Mouse (Mus musculus): ENCODE results near the gene Sycn. TPM values are rescaled to one million over a fixed set of nuclear protein-coding genes. Genes with fewer than 3 reads are reported as not detected.

The Sycn gene
- polyA plus RNA-seq, 1 experiment from 2014 or later: not detected

GRCm38 (mm10) chr7:28579826-28580225 lies 39.1 kb downstream of the Sycn start:
- Histone ChIP-seq H3K9ac (replicated peaks; ENCODE audit: low read length) (no peak overlapping the region), H3K27me3 (ENCODE audit: control insufficient read depth, insufficient read depth, low read length) (no peaks in the 10 kb centered on the region), H3K36me3 (replicated peaks; ENCODE audit: control insufficient read depth, insufficient read depth, low read depth, low read length) (no peaks in the 10 kb centered on the region), H3K27ac (replicated peaks; ENCODE audit: low read depth, low read length) (no peak overlapping the region), H3K4me2 (ENCODE audit: low read depth, low read length) (no peak overlapping the region), H3K9me3 (replicated peaks; ENCODE audit: control insufficient read depth, low read length) (no peaks in the 10 kb centered on the region), H3K4me3 (ENCODE audit: low read depth, low read length) (no peak overlapping the region), H3K4me1 (ENCODE audit: control insufficient read depth, insufficient read depth, low read length) (no peaks in the 10 kb centered on the region)
- no peak for DNase-seq (ENCODE audit: low spot score)
- ATAC-seq (replicated peaks; ENCODE audit: insufficient number of reproducible peaks, low FRiP score, low TSS enrichment, low read depth): no peak
- WGBS: 76% methylated on average over 5 of the region's 5 CpGs

- Histone ChIP-seq H3K4me3 (ENCODE audit: low read depth, low read length) (no peak overlapping the region), H3K27ac (replicated peaks; ENCODE audit: low read depth, low read length) (no peak overlapping the region), H3K36me3 (replicated peaks; ENCODE audit: control insufficient read depth, insufficient read depth, low read depth, low read length) (no peaks in the 10 kb centered on the region), H3K27me3 (ENCODE audit: control insufficient read depth, insufficient read depth, low read length) (no peaks in the 10 kb centered on the region), H3K4me1 (ENCODE audit: control insufficient read depth, insufficient read depth, low read length) (no peaks in the 10 kb centered on the region; the same call in 1 of the 2 replicates), H3K9me3 (replicated peaks; ENCODE audit: control insufficient read depth, low read length) (no peaks in the 10 kb centered on the region), H3K9ac (replicated peaks; ENCODE audit: low read length) (no peak overlapping the region), H3K4me2 (ENCODE audit: low read depth, low read length) (no peak overlapping the region)
- DNase-seq (ENCODE audit: low spot score) (no peak), ATAC-seq (replicated peaks; ENCODE audit: insufficient number of reproducible peaks, low FRiP score, low TSS enrichment, low read depth) (no peak)
- 83% methylated on average over 4 of the region's 4 CpGs for WGBS
Observed at GRCm38 (mm10) chr7:28581721-28582120, 41.0 kb downstream of the Sycn start.

GRCm38 (mm10) chr7:28582841-28583240 lies 42.2 kb downstream of the Sycn start:
- no peak for DNase-seq (ENCODE audit: low spot score)
- H3K9me3 ChIP-seq (replicated peaks; ENCODE audit: control insufficient read depth, low read length): no peaks in the 10 kb centered on the region
- no peak overlapping the region for H3K4me2 ChIP-seq (ENCODE audit: low read depth, low read length)
- H3K27ac ChIP-seq (replicated peaks; ENCODE audit: low read depth, low read length): no peak overlapping the region
- no peaks in the 10 kb centered on the region for H3K27me3 ChIP-seq (ENCODE audit: control insufficient read depth, insufficient read depth, low read length)
- no peak overlapping the region for H3K4me3 ChIP-seq (ENCODE audit: low read depth, low read length)
- no peak for ATAC-seq (replicated peaks; ENCODE audit: insufficient number of reproducible peaks, low FRiP score, low TSS enrichment, low read depth)
- no peaks in the 10 kb centered on the region; the same call in none of the 2 replicates for H3K4me1 ChIP-seq (ENCODE audit: control insufficient read depth, insufficient read depth, low read length)
- no peaks in the 10 kb centered on the region for H3K36me3 ChIP-seq (replicated peaks; ENCODE audit: control insufficient read depth, insufficient read depth, low read depth, low read length)
- H3K9ac ChIP-seq (replicated peaks; ENCODE audit: low read length): no peak overlapping the region
- WGBS: 89% methylated on average over 11 of the region's 11 CpGs

GRCm38 (mm10) chr7:28583570-28584344 lies 43.1 kb downstream of the Sycn start:
- DNase-seq (ENCODE audit: low spot score) (no peak), ATAC-seq (replicated peaks; ENCODE audit: insufficient number of reproducible peaks, low FRiP score, low TSS enrichment, low read depth) (no peak)
- H3K4me2 ChIP-seq (ENCODE audit: low read depth, low read length): no peak overlapping the region
- no peaks in the 10 kb centered on the region for H3K27me3 ChIP-seq (ENCODE audit: control insufficient read depth, insufficient read depth, low read length)
- 77% methylated on average over 8 of the region's 8 CpGs for WGBS
- H3K4me3 ChIP-seq (ENCODE audit: low read depth, low read length): no peak overlapping the region
- no peaks in the 10 kb centered on the region; the same call in none of the 2 replicates for H3K4me1 ChIP-seq (ENCODE audit: control insufficient read depth, insufficient read depth, low read length)
- H3K9me3 ChIP-seq (replicated peaks; ENCODE audit: control insufficient read depth, low read length): no peaks in the 10 kb centered on the region
- no peak overlapping the region for H3K9ac ChIP-seq (replicated peaks; ENCODE audit: low read length)
- no peaks in the 10 kb centered on the region for H3K36me3 ChIP-seq (replicated peaks; ENCODE audit: control insufficient read depth, insufficient read depth, low read depth, low read length)
- H3K27ac ChIP-seq (replicated peaks; ENCODE audit: low read depth, low read length): no peak overlapping the region

- Histone ChIP-seq H3K9me3 (replicated peaks; ENCODE audit: control insufficient read depth, low read length) (no peaks in the 10 kb centered on the region), H3K27ac (replicated peaks; ENCODE audit: low read depth, low read length) (no peak overlapping the region), H3K36me3 (replicated peaks; ENCODE audit: control insufficient read depth, insufficient read depth, low read depth, low read length) (no peaks in the 10 kb centered on the region), H3K4me1 (ENCODE audit: control insufficient read depth, insufficient read depth, low read length) (no peaks in the 10 kb centered on the region; the same call in none of the 2 replicates), H3K27me3 (ENCODE audit: control insufficient read depth, insufficient read depth, low read length) (no peaks in the 10 kb centered on the region), H3K4me3 (ENCODE audit: low read depth, low read length) (no peak overlapping the region), H3K4me2 (ENCODE audit: low read depth, low read length) (no peak overlapping the region), H3K9ac (replicated peaks; ENCODE audit: low read length) (no peak overlapping the region)
- ATAC-seq (replicated peaks; ENCODE audit: insufficient number of reproducible peaks, low FRiP score, low TSS enrichment, low read depth) (no peak), DNase-seq (ENCODE audit: low spot score) (no peak)
- WGBS: 80% methylated on average over 4 of the region's 4 CpGs
Observed at GRCm38 (mm10) chr7:28584468-28584867, 43.8 kb downstream of the Sycn start.

- H3K27ac ChIP-seq (replicated peaks; ENCODE audit: low read depth, low read length): no peak overlapping the region
- no peaks in the 10 kb centered on the region for H3K9me3 ChIP-seq (replicated peaks; ENCODE audit: control insufficient read depth, low read length)
- no peaks in the 10 kb centered on the region; the same call in none of the 2 replicates for H3K4me1 ChIP-seq (ENCODE audit: control insufficient read depth, insufficient read depth, low read length)
- no peak overlapping the region for H3K9ac ChIP-seq (replicated peaks; ENCODE audit: low read length)
- H3K4me2 ChIP-seq (ENCODE audit: low read depth, low read length): no peak overlapping the region
- no peak for DNase-seq (ENCODE audit: low spot score)
- 77% methylated on average over 6 of the region's 6 CpGs for WGBS
- ATAC-seq (replicated peaks; ENCODE audit: insufficient number of reproducible peaks, low FRiP score, low TSS enrichment, low read depth): no peak
- no peaks in the 10 kb centered on the region for H3K36me3 ChIP-seq (replicated peaks; ENCODE audit: control insufficient read depth, insufficient read depth, low read depth, low read length)
- no peak overlapping the region for H3K4me3 ChIP-seq (ENCODE audit: low read depth, low read length)
- H3K27me3 ChIP-seq (ENCODE audit: control insufficient read depth, insufficient read depth, low read length): no peaks in the 10 kb centered on the region
Observed at GRCm38 (mm10) chr7:28585001-28585400, 44.3 kb downstream of the Sycn start.

- 64% methylated on average over 6 of the region's 6 CpGs for WGBS
- ATAC-seq (replicated peaks; ENCODE audit: insufficient number of reproducible peaks, low FRiP score, low TSS enrichment, low read depth) (0 out of 2 replicates have a peak, but pooled peaks have one; percentile 5), DNase-seq (ENCODE audit: low spot score) (no peak)
- H3K27me3 ChIP-seq (ENCODE audit: control insufficient read depth, insufficient read depth, low read length): no peaks in the 10 kb centered on the region
- no peaks in the 10 kb centered on the region for H3K36me3 ChIP-seq (replicated peaks; ENCODE audit: control insufficient read depth, insufficient read depth, low read depth, low read length)
- H3K4me1 ChIP-seq (ENCODE audit: control insufficient read depth, insufficient read depth, low read length): no peaks in the 10 kb centered on the region; the same call in none of the 2 replicates
- H3K4me3 ChIP-seq (ENCODE audit: low read depth, low read length): no peak overlapping the region
- no peak overlapping the region for H3K27ac ChIP-seq (replicated peaks; ENCODE audit: low read depth, low read length)
- no peak overlapping the region for H3K4me2 ChIP-seq (ENCODE audit: low read depth, low read length)
- no peaks in the 10 kb centered on the region for H3K9me3 ChIP-seq (replicated peaks; ENCODE audit: control insufficient read depth, low read length)
- H3K9ac ChIP-seq (replicated peaks; ENCODE audit: low read length): no peak overlapping the region
Observed at GRCm38 (mm10) chr7:28586663-28587411, 46.2 kb downstream of the Sycn start.

- Histone ChIP-seq H3K4me3 (ENCODE audit: low read depth, low read length) (no peak overlapping the region), H3K9me3 (replicated peaks; ENCODE audit: control insufficient read depth, low read length) (no peaks in the 10 kb centered on the region), H3K27me3 (ENCODE audit: control insufficient read depth, insufficient read depth, low read length) (no peaks in the 10 kb centered on the region), H3K27ac (replicated peaks; ENCODE audit: low read depth, low read length) (0 out of 2 replicates have a peak overlapping the region, but pooled peaks have one; percentile 20), H3K4me1 (ENCODE audit: control insufficient read depth, insufficient read depth, low read length) (peaks cover 2% of the 10 kb centered on the region), H3K36me3 (replicated peaks; ENCODE audit: control insufficient read depth, insufficient read depth, low read depth, low read length) (no peaks in the 10 kb centered on the region), H3K4me2 (ENCODE audit: low read depth, low read length) (no peak overlapping the region), H3K9ac (replicated peaks; ENCODE audit: low read length) (0 out of 2 replicates have a peak overlapping the region, but pooled peaks have one; percentile 13)
- ATAC-seq (replicated peaks; ENCODE audit: insufficient number of reproducible peaks, low FRiP score, low TSS enrichment, low read depth): peak; percentile 21; the same call in 1 of the 2 replicates
- DNase-seq (ENCODE audit: low spot score): no peak
Observed at GRCm38 (mm10) chr7:28587644-28588043, 47.0 kb downstream of the Sycn start.

All from embryonic facial prominence, embryonic 11.5 days (tissue).